Mouse (Mus musculus): ENCODE measurements around the gene Pmp22. TPM values are rescaled to one million over a fixed set of nuclear protein-coding genes. Genes with fewer than 3 reads are reported as not detected.

The Pmp22 gene
- polyA plus RNA-seq, 1 experiment from 2014 or later, result 80.1 TPM

DNA sequence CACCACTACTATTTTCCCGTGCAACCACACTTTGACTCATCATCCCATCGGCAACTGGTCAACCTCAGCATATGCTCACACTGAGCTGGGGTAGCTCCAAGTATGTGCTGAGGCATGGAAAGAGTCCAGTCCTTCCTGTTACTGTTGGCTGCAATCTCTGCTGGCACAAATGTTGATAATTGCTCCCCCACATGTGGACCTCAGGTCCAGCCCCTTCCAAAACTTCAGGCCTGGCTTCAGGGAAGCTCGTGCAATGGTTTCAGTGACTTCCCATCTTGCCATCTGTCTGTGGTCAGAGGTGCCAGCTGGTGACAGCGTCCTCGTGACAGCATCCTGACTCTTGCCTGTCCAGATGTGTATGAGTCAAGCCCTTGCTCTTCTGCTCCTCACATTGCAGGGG lies 44.8 kb downstream of the Pmp22 start:
- no peaks in the 10 kb centered on the region for H3K4me1 ChIP-seq (replicated peaks; ENCODE audit: control insufficient read depth, insufficient read depth, low read length)
- WGBS, result 75% methylated on average over 5 of the region's 5 CpGs
- ATAC-seq (replicated peaks; ENCODE audit: low FRiP score) (no peak), DNase-seq (ENCODE audit: low spot score) (no peak)
- no peak overlapping the region for H3K27ac ChIP-seq (ENCODE audit: low read depth, low read length)
- H3K27me3 ChIP-seq (replicated peaks; ENCODE audit: control insufficient read depth, insufficient read depth, low read length), result no peaks in the 10 kb centered on the region
- H3K4me3 ChIP-seq (ENCODE audit: low read depth, low read length), result no peak overlapping the region
- no peaks in the 10 kb centered on the region for H3K36me3 ChIP-seq (ENCODE audit: control insufficient read depth, insufficient read depth, low read length)
- H3K9me3 ChIP-seq (ENCODE audit: control insufficient read depth, low read length), result no peaks in the 10 kb centered on the region
- no peak overlapping the region for H3K4me2 ChIP-seq
- H3K9ac ChIP-seq (ENCODE audit: low read depth, low read length), result no peak overlapping the region

DNA sequence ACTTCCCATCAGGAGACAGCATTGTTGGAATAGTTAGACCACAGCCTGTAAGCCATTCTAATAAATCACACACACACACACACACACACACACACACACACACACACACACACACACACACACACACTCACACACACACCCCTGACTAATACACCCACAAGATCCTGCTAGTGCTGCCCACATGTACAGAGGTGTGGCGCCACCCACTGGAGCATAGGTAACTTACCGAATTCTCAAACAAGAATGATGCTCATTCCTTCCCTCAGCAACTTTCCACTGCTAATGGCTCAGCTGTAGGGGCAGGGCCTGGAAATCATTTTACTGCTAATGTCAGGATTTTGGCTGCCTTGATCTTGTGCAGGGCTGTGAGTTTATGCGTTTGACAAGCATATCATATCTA lies 46.5 kb downstream of the Pmp22 start:
- H3K36me3 ChIP-seq (ENCODE audit: control insufficient read depth, insufficient read depth, low read length), result no peaks in the 10 kb centered on the region
- 38% methylated on average over 3 of the region's 3 CpGs for WGBS
- DNase-seq (ENCODE audit: low spot score) (no peak), ATAC-seq (replicated peaks; ENCODE audit: low FRiP score) (no peak)
- H3K27me3 ChIP-seq (replicated peaks; ENCODE audit: control insufficient read depth, insufficient read depth, low read length), result no peaks in the 10 kb centered on the region
- H3K4me1 ChIP-seq (replicated peaks; ENCODE audit: control insufficient read depth, insufficient read depth, low read length), result no peaks in the 10 kb centered on the region
- no peak overlapping the region for H3K4me2 ChIP-seq
- H3K27ac ChIP-seq (ENCODE audit: low read depth, low read length), result no peak overlapping the region
- H3K9me3 ChIP-seq (ENCODE audit: control insufficient read depth, low read length), result no peaks in the 10 kb centered on the region
- H3K9ac ChIP-seq (ENCODE audit: low read depth, low read length), result no peak overlapping the region
- H3K4me3 ChIP-seq (ENCODE audit: low read depth, low read length), result no peak overlapping the region

- Histone ChIP-seq H3K9me3 (ENCODE audit: control insufficient read depth, low read length) (no peaks in the 10 kb centered on the region), H3K27me3 (replicated peaks; ENCODE audit: control insufficient read depth, insufficient read depth, low read length) (no peaks in the 10 kb centered on the region), H3K4me1 (replicated peaks; ENCODE audit: control insufficient read depth, insufficient read depth, low read length) (no peaks in the 10 kb centered on the region), H3K27ac (ENCODE audit: low read depth, low read length) (no peak overlapping the region), H3K36me3 (ENCODE audit: control insufficient read depth, insufficient read depth, low read length) (no peaks in the 10 kb centered on the region), H3K9ac (ENCODE audit: low read depth, low read length) (no peak overlapping the region), H3K4me3 (ENCODE audit: low read depth, low read length) (no peak overlapping the region), H3K4me2 (no peak overlapping the region)
- ATAC-seq (replicated peaks; ENCODE audit: low FRiP score) (no peak), DNase-seq (ENCODE audit: low spot score) (no peak)
- WGBS, result 80% methylated on average over 7 of the region's 7 CpGs
Observed at GRCm38 (mm10) chr11:63176416-63176815, 47.6 kb downstream of the Pmp22 start.

DNA sequence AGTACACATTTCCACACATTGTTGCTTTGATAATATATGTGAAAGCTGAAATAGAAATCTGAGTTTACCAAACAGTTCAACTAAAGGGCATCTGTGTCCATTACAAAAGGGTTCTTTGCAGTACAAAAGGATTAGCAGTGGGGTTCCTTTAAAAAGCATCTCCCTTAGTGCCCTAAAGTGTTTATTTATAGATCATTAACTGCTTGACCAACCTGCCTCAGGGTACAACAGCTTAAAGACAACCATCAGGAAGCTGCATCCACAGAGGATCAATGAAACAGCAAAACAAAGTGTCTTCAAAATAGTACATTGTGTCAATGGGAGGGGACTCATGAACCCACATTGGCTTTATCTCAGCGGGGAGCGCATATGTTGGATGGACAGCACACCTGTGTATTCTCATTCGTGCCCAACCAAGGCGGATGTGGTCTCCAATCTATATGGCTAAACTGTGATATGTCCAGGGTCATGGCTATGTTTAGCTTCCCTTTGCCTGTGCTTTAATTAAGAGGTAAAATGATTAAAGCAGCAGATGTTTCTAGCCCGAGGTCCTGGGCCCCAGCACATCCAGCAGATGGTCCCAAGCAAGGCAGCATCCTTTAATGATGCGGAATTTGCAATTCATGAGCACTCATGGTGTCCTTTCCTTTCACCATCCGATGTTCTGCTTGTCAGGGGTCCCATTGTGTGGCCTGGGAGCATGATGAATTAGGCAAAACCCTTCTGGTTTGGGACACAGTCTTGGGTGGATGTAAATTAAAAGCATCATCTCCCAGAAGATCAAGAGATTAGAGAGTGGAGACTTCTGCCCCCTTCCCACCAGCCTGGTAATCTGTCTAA lies 51.7 kb downstream of the Pmp22 start:
- 65% methylated on average over 7 of the region's 7 CpGs for WGBS
- ATAC-seq (replicated peaks; ENCODE audit: low FRiP score), result no peak
- no peak for DNase-seq (ENCODE audit: low spot score)

DNA sequence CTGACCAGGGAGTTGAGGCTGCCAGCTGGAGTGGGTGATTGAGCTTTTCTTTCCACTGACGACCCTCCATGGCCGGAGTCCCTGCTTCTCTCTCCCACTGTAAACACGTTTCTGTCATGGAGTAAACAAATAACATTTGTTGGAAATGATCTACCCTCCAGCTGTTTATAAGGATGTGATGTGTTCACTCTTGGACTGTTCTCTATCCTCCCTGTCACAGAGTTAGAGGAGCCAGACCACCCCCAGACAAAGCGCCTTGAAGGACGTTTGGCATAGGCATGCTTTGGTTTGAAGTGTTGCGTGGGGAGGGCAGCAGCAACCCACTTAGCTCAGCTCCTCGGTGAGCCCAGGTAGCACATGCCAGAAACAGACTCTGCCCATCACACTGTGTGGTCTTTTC lies 60.0 kb downstream of the Pmp22 start:
- Histone ChIP-seq H3K9ac (ENCODE audit: low read depth, low read length) (no peak overlapping the region), H3K27me3 (replicated peaks; ENCODE audit: control insufficient read depth, insufficient read depth, low read length) (no peaks in the 10 kb centered on the region), H3K36me3 (ENCODE audit: control insufficient read depth, insufficient read depth, low read length) (no peaks in the 10 kb centered on the region), H3K9me3 (ENCODE audit: control insufficient read depth, low read length) (no peaks in the 10 kb centered on the region), H3K4me3 (ENCODE audit: low read depth, low read length) (no peak overlapping the region), H3K4me2 (no peak overlapping the region), H3K27ac (ENCODE audit: low read depth, low read length) (no peak overlapping the region), H3K4me1 (replicated peaks; ENCODE audit: control insufficient read depth, insufficient read depth, low read length) (no peaks in the 10 kb centered on the region)
- no peak for ATAC-seq (replicated peaks; ENCODE audit: low FRiP score)
- 80% methylated on average over 7 of the region's 7 CpGs for WGBS
- no peak for DNase-seq (ENCODE audit: low spot score)

More for the DNA sequence above, 51.7 kb downstream of the Pmp22 start:
- no peak overlapping the region for H3K4me2 ChIP-seq
- H3K9ac ChIP-seq (ENCODE audit: low read depth, low read length), result no peak overlapping the region
- H3K4me3 ChIP-seq (ENCODE audit: low read depth, low read length), result no peak overlapping the region
- no peaks in the 10 kb centered on the region for H3K4me1 ChIP-seq (replicated peaks; ENCODE audit: control insufficient read depth, insufficient read depth, low read length)
- no peaks in the 10 kb centered on the region for H3K36me3 ChIP-seq (ENCODE audit: control insufficient read depth, insufficient read depth, low read length)
- no peaks in the 10 kb centered on the region for H3K9me3 ChIP-seq (ENCODE audit: control insufficient read depth, low read length)
- H3K27me3 ChIP-seq (replicated peaks; ENCODE audit: control insufficient read depth, insufficient read depth, low read length), result no peaks in the 10 kb centered on the region
- H3K27ac ChIP-seq (ENCODE audit: low read depth, low read length), result no peak overlapping the region

- Histone ChIP-seq H3K36me3 (ENCODE audit: control insufficient read depth, insufficient read depth, low read length) (no peaks in the 10 kb centered on the region), H3K9me3 (ENCODE audit: control insufficient read depth, low read length) (peaks cover 7% of the 10 kb centered on the region; the same call in 1 of the 2 replicates), H3K4me2 (no peak overlapping the region), H3K4me3 (ENCODE audit: low read depth, low read length) (no peak overlapping the region), H3K27ac (ENCODE audit: low read depth, low read length) (no peak overlapping the region), H3K9ac (ENCODE audit: low read depth, low read length) (no peak overlapping the region), H3K27me3 (replicated peaks; ENCODE audit: control insufficient read depth, insufficient read depth, low read length) (no peaks in the 10 kb centered on the region), H3K4me1 (replicated peaks; ENCODE audit: control insufficient read depth, insufficient read depth, low read length) (no peaks in the 10 kb centered on the region)
- DNase-seq (ENCODE audit: low spot score), result no peak
- no peak for ATAC-seq (replicated peaks; ENCODE audit: low FRiP score)
- WGBS, result 56% methylated on average over 4 of the region's 4 CpGs
Observed at GRCm38 (mm10) chr11:63198070-63198469, 69.3 kb downstream of the Pmp22 start.

DNA sequence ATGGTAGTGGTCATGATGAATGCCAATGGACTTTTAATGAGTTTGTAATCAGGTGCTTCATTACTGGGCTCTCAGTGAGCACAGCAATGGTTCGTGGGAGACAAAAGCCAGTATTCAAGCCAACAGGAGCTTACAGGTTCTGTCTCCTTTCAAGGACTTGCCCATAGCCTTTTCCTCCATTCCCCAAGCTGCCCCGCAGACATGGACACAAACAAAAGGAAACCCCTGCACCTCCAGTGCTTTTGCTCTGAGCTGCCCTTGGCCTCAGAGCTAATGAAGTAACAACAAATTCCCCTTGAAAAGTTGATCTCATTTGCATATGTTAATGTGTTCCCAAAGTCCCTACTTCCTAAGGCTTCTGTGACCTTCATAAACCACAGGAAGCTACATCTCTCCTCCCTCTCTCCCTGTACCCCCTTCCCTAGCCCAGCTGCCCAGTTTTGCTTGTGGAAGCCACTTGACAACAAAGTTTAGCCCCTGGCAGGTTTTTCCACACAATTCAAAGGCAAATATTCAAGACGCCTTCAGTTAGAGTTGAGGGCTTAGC lies 73.3 kb downstream of the Pmp22 start:
- H3K27me3 ChIP-seq (replicated peaks; ENCODE audit: control insufficient read depth, insufficient read depth, low read length), result no peaks in the 10 kb centered on the region
- H3K9me3 ChIP-seq (ENCODE audit: control insufficient read depth, low read length), result peaks cover 7% of the 10 kb centered on the region; the same call in 1 of the 2 replicates
- no peak overlapping the region for H3K27ac ChIP-seq (ENCODE audit: low read depth, low read length)
- no peak overlapping the region for H3K4me2 ChIP-seq
- WGBS, result 77% methylated on average over 3 of the region's 3 CpGs
- H3K36me3 ChIP-seq (ENCODE audit: control insufficient read depth, insufficient read depth, low read length), result no peaks in the 10 kb centered on the region
- no peak overlapping the region for H3K9ac ChIP-seq (ENCODE audit: low read depth, low read length)
- no peaks in the 10 kb centered on the region for H3K4me1 ChIP-seq (replicated peaks; ENCODE audit: control insufficient read depth, insufficient read depth, low read length)
- no peak for DNase-seq (ENCODE audit: low spot score)
- no peak overlapping the region for H3K4me3 ChIP-seq (ENCODE audit: low read depth, low read length)
- ATAC-seq (replicated peaks; ENCODE audit: low FRiP score), result no peak
